Mouse (Mus musculus) liver, adult 2 months (tissue): Measurements from ENCODE around the gene Mettl26.

ENCODE experiments used
- CTCF ChIP-seq: fragments of 200-500 bp; IDR thresholded peaks from 2 replicates; pipeline ENCODE4 v1.5.1; 2011; ENCODE audit warnings: low read depth, low read length, control low read depth
- POLR2A ChIP-seq: fragments of 200-500 bp; IDR thresholded peaks from 2 replicates; pipeline ENCODE4 v1.6.1; 2011; ENCODE audit warnings: low read length, control low read depth; ENCODE audit not compliant: insufficient read depth; ENCODE audit errors: extremely low read depth

GRCm38 (mm10) chr17:25880196-25880910 is 5.5 kb downstream of the Mettl26 start, which contains the start of gene Wfikkn1:
- no peak for TF ChIP-seq CTCF
- no peak for TF ChIP-seq POLR2A
